Mouse (Mus musculus) heart, postnatal 10 days (tissue): ENCODE measurements around the gene Olfr385. TPM values are rescaled to one million over a fixed set of nuclear protein-coding genes. Genes with fewer than 3 reads are reported as not detected.
"Not testable (repeated sequence)": the region's sequence is repeated elsewhere in the genome, so short reads cannot be mapped to it uniquely, and the experiment has no call there.

Experiments used
- DNase-seq, 2 experiments: peaks; one replicate each; pipeline ENCODE4 v3.0.0; 2021
- intact Hi-C: fragments of 180-260 bp; cut with DNase I; formaldehyde crosslinking; loops from one replicate; pipeline ENCODE4 v1.15.1; 2025
- total RNA-seq, 2 experiments: library from RNA; stranded (reverse); gene quantifications; 2 replicates each; pipeline ENCODE4 v1.2.3; 2021

Olfr385 gene
- total RNA-seq: not detected

DNA sequence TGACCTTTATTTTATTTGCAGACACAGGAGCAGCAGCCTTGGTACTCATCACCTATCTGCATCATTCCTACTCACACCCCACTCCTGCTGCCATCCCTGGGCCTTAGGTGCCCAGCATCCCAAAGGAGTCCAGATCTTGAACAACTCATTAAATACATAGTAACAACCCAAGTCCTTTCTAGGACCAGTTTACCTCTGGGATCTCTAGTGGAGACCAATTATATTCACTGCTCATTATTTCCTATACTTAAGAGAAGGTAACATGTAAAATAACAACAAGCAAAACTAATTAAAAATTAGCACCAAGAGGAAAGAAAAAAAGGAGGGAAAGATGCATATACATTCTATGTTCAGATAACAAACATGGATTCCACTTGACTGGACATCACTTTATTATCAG is at the start of gene Olfr385:
Gene Olfr385, minus strand, starts transcription at position 101 of the 400 bp plus-strand sequence.
- no peak for DNase-seq
- intact Hi-C loops: no loop called here

DNA sequence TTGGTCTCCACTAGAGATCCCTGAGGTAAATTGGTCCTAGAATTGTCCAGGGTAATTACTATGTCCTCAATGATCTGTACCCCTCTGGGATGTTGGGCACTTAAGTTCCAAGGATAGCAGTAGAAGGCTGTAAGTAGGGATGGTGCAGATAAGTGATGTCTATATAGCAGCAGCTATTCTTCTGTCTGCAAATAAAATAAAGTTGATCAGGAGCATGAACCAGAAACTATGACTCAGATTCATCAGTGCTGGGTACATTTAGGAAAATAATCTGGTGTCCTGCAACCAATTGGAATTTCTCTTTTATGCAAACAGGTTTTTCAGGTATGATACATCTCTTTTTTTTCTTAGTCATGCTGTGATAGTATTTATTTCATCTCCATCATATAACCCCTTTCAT is 5.5 kb upstream of the Olfr385 start, which contains the start of gene Olfr384:
Gene Olfr384, plus strand, starts transcription at position 301 of the 400 bp plus-strand sequence.
- intact Hi-C loops: loop anchor here (2.0 kb wide), 1 partner anchor 45 kb away; no protein-coding TSS in a partner anchor
- DNase-seq: no peak

DNA sequence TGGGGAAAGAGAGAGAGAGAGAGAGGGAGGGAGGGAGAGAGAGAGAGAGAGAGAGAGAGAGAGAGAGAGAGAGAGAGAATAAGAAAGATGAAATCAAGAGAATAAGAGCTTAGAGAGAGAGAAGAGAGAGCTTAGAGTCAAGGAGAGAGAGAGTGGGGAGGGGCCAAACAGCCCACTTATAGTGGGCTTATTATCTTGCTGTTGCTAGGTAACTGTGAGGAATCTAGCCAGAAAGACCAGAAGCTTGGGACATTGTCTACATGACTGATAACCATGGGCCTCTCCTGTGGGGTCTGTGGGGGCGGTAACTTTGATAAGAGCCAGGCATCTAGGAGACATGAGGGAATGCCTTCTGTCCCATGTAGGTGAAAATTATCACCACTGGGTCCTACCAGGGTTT is 9.6 kb downstream of the Olfr385 start:
- DNase-seq, intact Hi-C loops: not testable (repeated sequence)

DNA sequence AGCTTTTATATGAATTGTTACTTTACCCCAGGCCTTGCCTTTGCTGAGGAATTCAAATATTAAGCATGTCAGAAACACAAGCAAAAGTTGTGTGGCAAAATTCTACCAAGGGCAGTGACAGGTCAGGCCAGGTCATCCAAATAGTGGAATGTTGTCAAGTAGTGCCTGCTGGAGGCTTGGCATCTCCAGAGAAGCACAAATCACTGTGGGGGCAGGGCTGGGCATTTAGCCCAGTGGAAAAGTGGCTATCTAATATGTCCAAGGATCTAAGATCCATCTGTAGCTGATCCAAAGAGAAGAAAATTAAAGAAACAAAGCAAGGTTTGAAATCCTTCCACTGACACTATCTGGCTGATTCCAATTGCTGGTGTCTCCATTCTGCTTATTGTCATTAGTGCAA is 12.9 kb downstream of the Olfr385 start:
- intact Hi-C loops: no loop called here
- no peak for DNase-seq

Other genes with a start within 250 kb of the Olfr385 start
- gene Olfr20, start 242.2 kb downstream of the Olfr385 start, total RNA-seq: not detected
- gene Olfr376, start 221.8 kb downstream of the Olfr385 start, total RNA-seq: not detected
- not detected for gene Olfr1, start 193.4 kb downstream of the Olfr385 start, total RNA-seq
- gene Olfr378, start 164.5 kb downstream of the Olfr385 start, total RNA-seq: not detected
- gene Olfr380, start 135.5 kb downstream of the Olfr385 start, total RNA-seq: not detected
- gene Olfr381, start 101.4 kb downstream of the Olfr385 start, total RNA-seq: not detected
- gene Olfr382, start 75.8 kb downstream of the Olfr385 start, total RNA-seq: not detected
- not detected for gene Olfr384, start 5.6 kb upstream of the Olfr385 start, total RNA-seq
- not detected for gene Zfp735, start 95.8 kb upstream of the Olfr385 start, total RNA-seq
- gene Olfr389, start 187.7 kb upstream of the Olfr385 start, total RNA-seq: not detected
- gene Olfr390, start 190.0 kb upstream of the Olfr385 start, total RNA-seq: not detected
- not detected for gene Olfr391-ps, start 210.0 kb upstream of the Olfr385 start, total RNA-seq
- gene Olfr392, start 224.0 kb upstream of the Olfr385 start, total RNA-seq: not detected